Mouse (Mus musculus) ES-Bruce4 (cell line): Measurements from ENCODE around the gene Spopl.

Experiments used
- CTCF ChIP-seq: IDR thresholded peaks from one replicate; pipeline ENCODE4 v1.8.1; 2011; ENCODE audit warnings: low read depth, low read length
- POLR2A ChIP-seq: IDR thresholded peaks from one replicate; pipeline ENCODE4 v1.8.1; 2011; ENCODE audit warnings: low read length; ENCODE audit not compliant: insufficient read depth

DNA sequence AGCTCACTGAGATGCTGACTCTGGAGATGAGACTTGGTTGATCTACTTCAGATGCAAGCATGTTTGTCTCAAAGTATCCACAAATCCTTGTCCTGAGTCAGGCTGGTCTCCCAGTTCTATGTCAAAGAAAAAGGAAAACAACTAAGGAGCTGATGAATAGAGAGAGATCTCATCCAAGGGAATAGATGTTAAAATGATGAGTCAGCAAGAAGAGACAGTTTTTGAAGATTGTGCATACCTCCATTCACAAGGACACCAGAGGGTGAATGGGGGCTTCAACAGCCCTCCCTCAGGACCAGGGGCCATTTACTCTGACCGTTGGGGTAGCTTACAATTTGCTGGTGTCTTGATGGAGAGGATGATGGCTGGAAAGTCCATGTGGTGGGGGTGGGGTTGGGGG lies 104.4 kb downstream of the Spopl start:
- no peak for TF ChIP-seq CTCF
- TF ChIP-seq POLR2A, result no peak
